Mouse (Mus musculus) urinary bladder, postnatal 36 days (tissue): ENCODE data around the gene Olfr907.

Experiments
- DNase-seq, 2 experiments: peaks; one replicate each; pipeline ENCODE4 v3.0.0; 2022; ENCODE audit warnings: low spot score in 2 of 2, mixed read lengths in 1 of 2

The Olfr907 gene

GRCm38 (mm10) chr9:38495501-38495900 is at the start of gene Olfr907:
Olfr907 (plus strand) TSS chr9:38495801.
- no peak for DNase-seq

- no peak for DNase-seq
Measured at GRCm38 (mm10) chr9:38447352-38447751, 48.2 kb upstream of the Olfr907 start, which contains the start of gene Olfr902. Olfr902 (plus strand) TSS chr9:38447652.

- no peak for DNase-seq
Measured at GRCm38 (mm10) chr9:38462844-38463243, 32.8 kb upstream of the Olfr907 start, which contains the start of gene Olfr904. Olfr904 (plus strand) TSS chr9:38463144.

- DNase-seq = no peak
Measured at GRCm38 (mm10) chr9:38470807-38471206, 24.8 kb upstream of the Olfr907 start, which contains the start of gene Olfr905. Olfr905 (plus strand) TSS chr9:38471107.

- no peak for DNase-seq
Measured at GRCm38 (mm10) chr9:38486785-38487184, 8.8 kb upstream of the Olfr907 start, which contains the start of gene Olfr906. Olfr906 (plus strand) TSS chr9:38487085.

GRCm38 (mm10) chr9:38512353-38512752 is 16.8 kb downstream of the Olfr907 start:
- no peak for DNase-seq

GRCm38 (mm10) chr9:38521280-38521679 is 25.7 kb downstream of the Olfr907 start, which contains the start of gene Olfr911-ps1:
Olfr911-ps1 (plus strand) TSS chr9:38521580.
- DNase-seq = no peak

GRCm38 (mm10) chr9:38537549-38537948 is 41.9 kb downstream of the Olfr907 start, which contains the start of gene Olfr910:
Olfr910 (plus strand) TSS chr9:38537849.
- no peak for DNase-seq
